Mouse (Mus musculus) cerebellum, postnatal 10 days (tissue): ENCODE measurements around the gene Ndufa11.

Source experiments
- DNase-seq, 2 experiments: peaks; one replicate each; pipeline ENCODE4 v3.0.0; 2021; ENCODE audit warnings: mixed read lengths in 2 of 2

Gene Ndufa11

GRCm38 (mm10) chr17:56761077-56761476 is 43.5 kb downstream of the Ndufa11 start:
- peak; percentile 45 to 50 for DNase-seq

GRCm38 (mm10) chr17:56761991-56762410 is 44.4 kb downstream of the Ndufa11 start:
- peak; percentile 95 to 96 for DNase-seq

- DNase-seq: peak; percentile 76 to 86
Observed at GRCm38 (mm10) chr17:56762769-56763731, 45.5 kb downstream of the Ndufa11 start.

DNA sequence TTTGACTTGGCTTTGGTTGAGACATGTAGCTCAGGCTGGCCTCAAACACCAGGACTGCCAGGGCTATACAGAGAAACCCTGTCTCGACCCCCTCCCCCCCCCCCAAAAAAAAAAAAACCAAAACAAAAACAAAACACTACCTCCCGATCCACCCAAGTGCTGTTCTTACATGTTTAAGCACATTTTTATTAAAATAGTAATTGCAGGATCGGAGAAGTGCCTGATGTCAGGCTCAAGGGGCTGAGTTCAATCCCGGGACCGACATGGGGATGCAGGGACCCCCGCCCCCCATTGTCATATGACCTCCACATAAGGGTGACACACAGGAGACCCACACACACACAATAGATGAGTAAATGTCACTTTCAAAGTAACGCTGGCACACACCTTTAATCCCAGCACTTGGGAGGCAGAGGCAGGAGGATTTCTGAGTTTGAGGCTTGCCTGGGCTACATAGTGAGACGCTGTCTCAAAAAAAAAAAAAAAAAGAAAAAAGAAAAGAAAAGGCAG is 46.2 kb downstream of the Ndufa11 start:
- DNase-seq: no peak

GRCm38 (mm10) chr17:56764474-56765354 is 47.1 kb downstream of the Ndufa11 start, which contains the start of gene Dus3l:
TSS of gene Dus3l (plus strand) at chr17:56764757.
- DNase-seq: peak; percentile 92 to 93

GRCm38 (mm10) chr17:56765431-56765830 is 47.9 kb downstream of the Ndufa11 start:
- no peak for DNase-seq

- no peak for DNase-seq
Observed at GRCm38 (mm10) chr17:56766631-56767405, 49.3 kb downstream of the Ndufa11 start.

DNA sequence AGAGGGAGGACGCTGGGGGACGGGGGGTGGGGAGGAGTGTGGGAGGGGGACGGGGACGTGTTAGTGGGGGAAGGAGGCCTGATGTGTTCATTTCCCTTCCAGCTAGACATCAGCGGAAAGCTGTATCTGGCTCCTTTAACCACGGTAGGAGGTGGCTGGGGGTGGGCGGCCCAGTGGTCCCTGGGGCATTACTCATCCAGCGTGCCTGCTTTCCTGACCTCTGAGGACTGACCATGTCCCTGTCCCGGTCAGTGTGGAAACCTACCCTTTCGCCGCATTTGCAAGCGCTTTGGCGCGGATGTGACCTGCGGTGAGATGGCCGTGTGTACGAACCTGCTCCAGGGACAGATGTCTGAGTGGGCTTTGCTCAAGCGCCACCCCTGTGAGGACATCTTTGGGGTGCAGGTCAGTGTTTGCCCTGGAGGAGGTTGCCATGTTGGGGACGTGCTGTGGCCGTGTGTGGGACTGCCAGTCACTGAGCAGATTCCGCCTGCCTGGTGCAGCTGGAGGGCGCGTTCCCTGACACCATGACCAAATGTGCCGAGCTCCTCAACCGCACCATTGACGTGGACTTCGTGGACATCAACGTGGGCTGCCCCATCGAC is 50.1 kb downstream of the Ndufa11 start:
- no peak for DNase-seq

- DNase-seq: no peak
Observed at GRCm38 (mm10) chr17:56768941-56769340, 51.4 kb downstream of the Ndufa11 start.

- no peak for DNase-seq
Observed at GRCm38 (mm10) chr17:56769950-56770349, 52.4 kb downstream of the Ndufa11 start, which contains the start of gene Prr22. TSS of gene Prr22 (plus strand) at chr17:56770250.
